Mouse (Mus musculus): Measurements from ENCODE around the gene Cfi.

The Cfi gene

GRCm38 (mm10) chr3:129835388-129835934 is at the start of gene Cfi:
Cfi (plus strand) TSS chr3:129835884.
- no peak for DNase-seq (ENCODE audit: low spot score in 2 of 2)

DNA sequence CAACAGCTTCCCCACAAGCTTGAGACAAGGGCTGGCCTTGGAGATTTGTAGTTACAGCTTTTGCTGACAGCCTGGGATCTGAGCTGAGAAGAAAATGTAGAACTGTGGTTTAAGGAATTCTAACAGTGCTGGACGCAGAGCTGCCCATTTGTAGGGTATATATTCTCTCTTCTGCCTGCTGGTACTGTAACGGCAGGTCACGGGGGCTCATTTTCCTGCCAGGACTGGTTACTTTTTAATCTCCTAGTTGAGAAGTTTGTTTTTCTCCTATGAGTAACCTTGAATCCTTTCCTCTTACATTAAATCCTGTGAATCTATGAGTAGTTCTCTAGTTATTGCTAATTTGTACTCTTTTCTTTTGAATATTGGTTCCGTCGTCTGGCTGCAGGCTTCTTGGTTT is 41.9 kb upstream of the Cfi start:
- no peak for DNase-seq (ENCODE audit: low spot score in 2 of 2)

DNA sequence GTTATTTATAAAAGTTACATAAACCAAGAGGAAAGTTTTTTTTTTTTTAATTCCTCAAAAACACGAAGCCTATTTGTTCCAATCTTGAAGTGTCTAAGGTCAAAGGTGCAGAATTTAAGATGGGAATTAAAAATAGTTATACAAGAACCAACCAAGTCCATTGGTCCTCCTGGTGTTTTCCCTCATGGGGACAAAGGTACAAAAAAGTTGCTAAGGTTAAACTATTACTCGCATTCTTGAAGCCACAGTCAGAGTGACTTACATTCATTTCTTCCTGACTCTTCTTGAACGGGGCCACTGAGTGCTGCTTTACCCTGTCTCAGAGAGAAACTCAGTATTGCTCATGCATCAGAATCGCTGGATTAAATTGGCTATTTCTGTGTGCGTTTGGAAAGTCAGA is 38.3 kb upstream of the Cfi start:
- no peak for DNase-seq (ENCODE audit: low spot score in 2 of 2)

- DNase-seq (ENCODE audit: low spot score in 2 of 2): no peak
Measured at GRCm38 (mm10) chr3:129798551-129798950, 37.1 kb upstream of the Cfi start.

DNA sequence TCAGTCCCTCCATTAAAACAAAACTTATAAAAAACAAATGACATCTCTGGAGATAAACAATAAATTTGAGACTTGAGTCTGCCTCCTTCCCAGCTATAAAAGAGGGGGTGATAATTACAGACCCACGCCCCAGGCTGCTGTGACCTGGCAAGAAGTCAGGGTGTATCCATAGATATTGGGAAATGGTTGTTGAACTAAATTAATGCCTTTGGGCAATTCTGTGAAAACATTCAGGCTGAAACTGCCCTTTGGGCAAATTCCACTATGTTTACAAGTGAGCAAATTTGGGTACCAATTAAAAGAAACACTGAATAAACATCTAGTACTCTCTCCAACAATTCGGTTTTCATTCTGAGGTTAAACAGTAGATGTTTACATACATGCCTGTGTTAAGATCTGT is 36.7 kb upstream of the Cfi start:
- no peak for DNase-seq (ENCODE audit: low spot score in 2 of 2)

DNA sequence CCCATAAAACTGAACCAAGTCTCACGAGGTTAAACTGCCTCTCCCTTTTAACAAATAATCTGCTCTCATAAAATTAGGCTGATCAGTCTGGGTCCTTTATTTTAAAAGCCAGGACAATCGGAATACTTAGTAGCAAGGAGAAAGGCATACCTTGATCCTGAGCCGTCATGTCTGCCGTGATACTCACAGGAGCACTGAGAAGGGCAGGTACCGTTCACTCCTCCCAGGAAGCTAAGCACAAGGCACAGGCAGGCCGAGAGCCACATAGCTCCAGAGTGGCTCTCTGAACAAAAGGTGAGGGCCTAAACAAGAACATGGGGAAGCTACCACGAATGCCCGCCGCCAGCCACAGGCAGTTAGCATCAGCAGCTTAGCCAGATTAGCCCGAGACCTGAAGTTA is 31.9 kb upstream of the Cfi start, which contains the start of gene Lrit3:
Lrit3 (minus strand) TSS at position 266 of the 400 bp plus-strand sequence.
- no peak for DNase-seq (ENCODE audit: low spot score in 2 of 2)

DNA sequence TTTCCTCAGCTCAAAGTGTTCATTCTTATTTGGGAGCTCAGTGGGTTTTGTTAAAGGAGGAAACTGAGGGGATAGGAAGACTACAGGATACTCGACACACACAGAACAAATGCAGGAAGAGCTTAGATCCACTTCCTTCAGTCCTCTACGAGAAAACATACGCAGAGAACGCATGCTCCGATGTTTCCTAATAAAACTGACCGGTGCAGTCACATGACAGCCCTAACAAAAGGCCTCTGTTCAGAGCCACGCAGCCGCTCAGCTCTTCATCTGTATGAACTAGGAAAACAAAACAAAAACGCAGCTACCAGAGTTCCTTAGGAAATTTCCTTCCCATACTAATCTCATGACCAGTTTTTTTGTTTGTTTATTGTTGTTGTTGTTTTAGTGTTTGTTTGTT is 14.8 kb upstream of the Cfi start:
- DNase-seq (ENCODE audit: low spot score in 2 of 2): no peak

DNA sequence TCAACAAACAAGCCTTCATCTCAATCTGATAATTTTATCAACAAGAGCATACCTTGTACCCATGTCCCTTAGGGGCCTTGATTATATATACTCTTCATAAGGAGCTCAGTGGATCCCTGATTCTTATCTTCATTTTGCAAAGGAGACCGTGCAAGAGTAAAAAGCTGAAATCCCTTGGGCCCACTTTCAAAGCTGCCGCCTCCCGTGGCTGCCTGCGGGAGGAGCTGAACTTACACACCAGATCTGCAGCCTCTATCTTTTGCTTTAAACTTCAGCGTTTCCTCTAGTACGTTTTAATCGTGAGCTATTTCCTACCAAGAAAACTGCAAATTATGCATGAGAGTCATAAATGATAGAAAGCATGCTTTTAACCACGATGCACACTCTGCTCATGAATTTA is 13.9 kb upstream of the Cfi start:
- no peak for DNase-seq (ENCODE audit: low spot score in 2 of 2)

GRCm38 (mm10) chr3:129822206-129822775 is 13.4 kb upstream of the Cfi start, which contains the start of gene Rrh:
Rrh (minus strand) TSS chr3:129822587.
- no peak for DNase-seq (ENCODE audit: low spot score in 2 of 2)

- DNase-seq (ENCODE audit: low spot score in 2 of 2): no peak
Measured at GRCm38 (mm10) chr3:129823293-129823692, 12.4 kb upstream of the Cfi start.

DNA sequence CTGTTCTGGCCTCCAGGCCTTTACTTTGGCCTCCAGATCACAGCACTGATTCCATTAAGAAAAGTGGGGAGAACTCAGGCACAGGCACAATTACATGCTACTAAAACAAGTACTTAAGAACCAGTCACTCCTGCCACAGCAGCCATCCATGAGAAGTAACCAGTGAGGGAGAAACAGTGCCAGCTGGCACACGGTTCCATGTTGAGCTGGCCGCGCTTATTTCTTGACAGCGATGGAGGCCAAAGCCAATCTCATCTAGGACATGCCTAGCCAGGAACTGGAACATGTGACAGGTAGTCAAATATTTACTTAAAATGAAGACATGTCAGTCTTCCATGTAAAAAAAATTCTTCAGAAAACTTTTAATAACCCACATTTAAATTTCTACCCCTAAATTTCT is 11.5 kb upstream of the Cfi start:
- no peak for DNase-seq (ENCODE audit: low spot score in 2 of 2)

- no peak for DNase-seq (ENCODE audit: low spot score in 2 of 2)
Measured at GRCm38 (mm10) chr3:129824891-129825290, 10.8 kb upstream of the Cfi start.

- DNase-seq (ENCODE audit: low spot score in 2 of 2): no peak
Measured at GRCm38 (mm10) chr3:129826691-129827090, 9.0 kb upstream of the Cfi start.

DNA sequence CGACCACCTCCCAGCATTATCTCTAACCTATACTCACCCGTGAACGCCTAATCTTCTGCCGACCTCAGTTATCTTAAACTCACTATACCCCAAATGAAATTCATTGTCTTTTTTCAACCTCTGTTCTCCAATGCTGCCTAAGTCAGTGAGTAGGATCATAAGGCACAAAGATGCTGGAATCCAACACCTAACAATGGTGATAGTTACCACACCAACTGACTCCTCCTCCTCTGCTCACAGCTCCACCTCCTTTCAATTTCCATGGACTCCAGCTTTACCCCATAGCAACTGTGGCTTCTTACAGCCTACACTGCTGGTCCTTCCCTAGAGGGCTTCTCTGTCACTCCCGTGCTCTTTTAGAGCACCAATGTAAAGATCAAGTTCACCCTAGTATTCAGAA is 8.0 kb upstream of the Cfi start:
- DNase-seq (ENCODE audit: low spot score in 2 of 2): no peak

- DNase-seq (ENCODE audit: low spot score in 2 of 2): peak in 1 of 2 experiments; percentile 2
Measured at GRCm38 (mm10) chr3:129830626-129831025, 5.1 kb upstream of the Cfi start.

- peak; percentile 90 to 91 for DNase-seq (ENCODE audit: low spot score in 2 of 2)
Measured at GRCm38 (mm10) chr3:129831035-129831568, 4.6 kb upstream of the Cfi start, which contains the start of gene Gar1. Gar1 (minus strand) TSS chr3:129831396.

GRCm38 (mm10) chr3:129836051-129836697 is 490 bp downstream of the Cfi start:
- DNase-seq (ENCODE audit: low spot score in 2 of 2): peak in 1 of 2 experiments; percentile 2

GRCm38 (mm10) chr3:129836965-129837364 is 1.3 kb downstream of the Cfi start:
- DNase-seq (ENCODE audit: low spot score in 2 of 2): no peak

DNA sequence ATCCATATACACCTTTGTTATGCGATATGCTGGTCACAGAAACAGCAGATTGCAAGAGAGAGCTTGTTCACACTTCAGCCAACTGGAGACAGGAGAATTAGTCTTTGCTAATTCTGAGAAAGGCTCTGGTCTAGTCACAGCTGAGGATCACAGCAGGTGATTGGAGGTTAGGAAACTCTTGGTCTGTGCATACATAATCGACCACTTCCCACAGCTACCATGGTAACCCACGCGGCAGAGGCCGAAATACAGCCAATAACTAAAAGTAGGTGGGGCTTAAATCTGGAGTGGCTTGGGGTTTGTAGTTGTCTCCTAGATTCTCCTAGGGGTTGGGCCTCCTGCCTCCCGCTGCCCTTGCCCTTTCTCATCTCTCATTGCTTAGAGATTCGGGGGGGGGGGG is 2.3 kb downstream of the Cfi start:
- no peak for DNase-seq (ENCODE audit: low spot score in 2 of 2)

DNA sequence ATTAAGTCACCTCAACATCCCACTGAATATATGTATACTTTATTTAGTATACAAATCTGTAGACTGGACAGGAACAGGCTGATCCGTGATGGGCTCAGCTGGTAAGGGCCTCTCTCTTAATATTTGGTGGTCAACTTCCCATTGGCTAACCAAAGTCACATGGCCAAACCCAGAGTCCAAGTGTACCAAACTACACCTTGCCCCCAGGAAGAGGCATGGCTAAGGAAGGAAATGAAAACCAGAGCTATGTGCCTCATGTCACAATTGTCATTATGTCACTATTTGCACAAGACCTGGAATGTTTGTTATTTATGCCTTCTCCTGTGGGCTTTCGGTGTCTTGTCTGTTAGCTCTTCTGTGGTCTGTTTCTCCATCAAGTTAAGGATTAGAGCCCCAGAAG is 10.2 kb downstream of the Cfi start:
- no peak for DNase-seq (ENCODE audit: low spot score in 2 of 2)

DNA sequence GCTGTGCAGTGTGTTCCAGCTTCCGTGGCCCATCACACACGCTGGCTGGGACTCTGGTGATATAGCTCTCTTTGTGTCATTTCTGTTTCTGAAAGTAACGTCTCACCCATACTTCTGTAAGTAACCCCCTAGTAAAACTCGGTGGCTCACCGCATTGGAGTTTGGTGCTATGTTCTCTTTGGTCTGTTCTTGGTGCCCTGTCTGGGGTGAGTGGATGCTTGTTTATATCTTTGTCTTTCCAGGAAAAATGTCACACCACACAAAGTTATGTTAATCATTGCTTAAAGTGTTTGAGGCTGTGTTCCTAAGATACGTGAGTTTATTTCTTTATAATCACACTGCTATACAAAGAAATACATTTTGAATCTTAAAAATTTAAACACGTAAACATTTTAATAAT is 11.2 kb downstream of the Cfi start:
- DNase-seq (ENCODE audit: low spot score in 2 of 2): no peak

DNA sequence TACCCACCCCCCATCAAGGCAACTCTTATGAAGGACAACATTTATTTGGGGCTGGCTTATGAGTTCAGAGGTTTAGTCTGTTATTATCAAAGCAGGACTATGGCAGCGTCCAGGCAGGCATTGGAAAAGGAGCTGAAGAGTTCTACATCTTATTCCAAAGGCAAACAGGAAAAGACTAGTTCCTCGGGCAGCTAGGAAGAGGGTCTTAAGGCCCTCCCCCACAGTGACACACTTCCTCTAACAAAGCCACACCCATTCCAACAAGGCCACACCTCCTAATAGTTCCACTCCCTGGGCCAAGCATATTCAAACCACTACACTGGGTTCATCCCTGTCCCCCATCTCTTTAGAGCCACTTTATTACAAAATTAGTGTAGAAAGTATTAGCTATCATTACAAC is 26.9 kb downstream of the Cfi start:
- no peak for DNase-seq (ENCODE audit: low spot score in 2 of 2)

GRCm38 (mm10) chr3:129863698-129864097 is 28.0 kb downstream of the Cfi start:
- peak; percentile 9 to 18 for DNase-seq (ENCODE audit: low spot score in 2 of 2)
